Mouse (Mus musculus) mouse embryonic stem cell (cell line): ENCODE measurements around the gene Mfsd2b.
"Not testable (repeated sequence)": the region's sequence is repeated elsewhere in the genome, so short reads cannot be mapped to it uniquely, and the experiment has no call there.

Experiments used
- in situ Hi-C, 2 experiments: fragments of 300-500 bp; cut with MboI; formaldehyde crosslinking; loops; 1 replicate in 1 of 2; 3 replicates in 1 of 2; pipeline ENCODE4 v1.14.3; 2019 to 2020; ENCODE audit warnings: low sequenced_read_pairs in 2 of 2, low pct_unique_long_range_greater_than_20kb in 1 of 2, mixed read lengths in 1 of 2; ENCODE audit not compliant: unreplicated experiment in 1 of 2

Mfsd2b gene

GRCm38 (mm10) chr12:4874161-4874927, at the start of gene Mfsd2b:
Gene Mfsd2b (minus strand): TSS chr12:4874359.
- in situ Hi-C loops = no loop called here

GRCm38 (mm10) chr12:4917805-4918591, 43.8 kb upstream of the Mfsd2b start:
- in situ Hi-C loops = no loop called here

- in situ Hi-C loops = no loop called here
Measured at GRCm38 (mm10) chr12:4916994-4917804, 43.0 kb upstream of the Mfsd2b start, which contains the start of gene Atad2b. Gene Atad2b (plus strand): TSS chr12:4917353.

GRCm38 (mm10) chr12:4914944-4915343, 40.8 kb upstream of the Mfsd2b start:
- in situ Hi-C loops = no loop called here

GRCm38 (mm10) chr12:4914441-4914840, 40.3 kb upstream of the Mfsd2b start:
- in situ Hi-C loops = no loop called here

DNA sequence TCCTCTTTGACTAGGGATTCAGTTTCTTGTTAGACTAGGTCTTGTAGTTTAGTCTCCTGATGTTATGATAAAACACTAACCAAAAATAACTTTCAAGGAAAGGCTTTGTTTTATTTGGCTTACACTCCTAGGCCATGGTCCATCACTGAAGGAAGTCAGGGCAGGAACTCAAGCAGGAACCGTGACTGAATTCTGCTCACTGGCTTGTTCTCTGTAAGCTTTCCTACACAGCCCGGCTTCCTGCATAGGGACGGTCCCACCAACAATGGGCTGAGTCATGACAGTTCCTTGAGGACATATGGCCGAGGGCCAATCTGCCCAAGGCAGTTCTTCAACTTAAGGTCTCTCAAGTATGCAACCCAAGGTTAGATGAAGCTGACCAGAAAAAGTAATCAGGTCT, 37.6 kb upstream of the Mfsd2b start:
- in situ Hi-C loops = no loop called here

DNA sequence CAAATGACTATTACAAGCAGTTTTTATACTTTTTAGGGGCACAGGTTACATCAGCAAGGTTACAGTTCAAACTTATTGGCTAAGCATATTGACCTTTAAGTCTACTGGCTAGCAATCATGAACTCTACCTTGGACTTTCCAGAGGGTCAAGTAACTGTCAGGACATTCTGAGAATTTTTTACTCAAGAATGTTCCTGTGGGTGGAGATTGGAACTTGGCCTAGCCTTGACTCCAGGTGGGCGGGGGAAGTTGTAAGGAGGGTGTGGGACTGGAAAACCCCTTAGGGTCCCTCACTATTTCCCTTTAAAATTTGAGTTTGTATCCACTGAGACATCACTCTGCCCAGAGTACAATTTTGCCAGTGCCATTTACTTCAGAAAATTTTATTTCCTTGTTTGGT, 36.3 kb upstream of the Mfsd2b start:
- in situ Hi-C loops = not testable (repeated sequence)

- in situ Hi-C loops = no loop called here
Measured at GRCm38 (mm10) chr12:4908391-4908790, 34.2 kb upstream of the Mfsd2b start.

DNA sequence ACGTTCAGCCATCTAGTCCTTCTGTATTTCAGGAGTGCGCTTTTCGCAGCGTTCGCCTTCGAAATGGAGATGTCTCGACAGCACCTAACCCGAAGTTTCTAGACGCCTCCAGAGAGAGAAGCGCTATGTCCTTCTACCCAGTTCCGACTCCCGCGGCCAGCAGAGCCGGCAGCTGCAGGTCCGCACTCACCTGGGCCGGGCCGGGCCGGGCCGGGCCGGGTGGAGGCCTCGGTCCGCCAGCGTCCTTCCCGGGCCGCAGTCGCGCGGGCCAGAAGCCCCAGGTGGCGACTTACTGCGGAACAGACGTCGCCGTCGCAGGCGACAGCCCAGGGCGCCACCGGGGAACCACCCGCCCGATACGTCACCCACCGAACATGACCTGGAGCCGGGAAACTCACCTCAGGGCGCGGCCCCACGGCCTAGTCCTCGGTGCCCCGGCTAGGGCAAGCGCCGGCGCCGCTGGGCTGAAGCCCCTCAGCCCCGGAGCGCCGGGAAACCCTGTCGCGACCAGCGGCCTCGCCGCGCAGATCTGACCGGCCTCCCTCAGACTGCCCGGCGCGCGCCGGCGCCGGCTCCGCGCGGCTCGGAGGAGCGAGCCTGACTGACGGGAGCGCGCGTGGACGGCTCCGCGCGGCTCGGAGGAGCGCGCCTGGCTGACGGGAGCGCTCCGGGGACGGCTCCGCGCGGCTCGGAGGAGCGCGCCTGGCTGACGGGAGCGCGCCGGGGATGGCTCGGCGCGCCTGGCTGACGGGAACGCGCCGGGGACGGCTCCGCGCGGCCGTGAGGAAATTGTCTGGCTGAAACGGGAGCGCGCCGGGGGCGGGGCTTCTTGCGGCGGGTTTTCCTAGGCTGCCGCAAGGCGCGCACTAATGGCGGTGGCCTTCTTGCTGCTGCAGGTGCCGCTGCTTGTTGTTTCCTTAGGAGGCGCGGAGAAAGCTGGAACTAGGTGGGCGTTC, 33.1 kb upstream of the Mfsd2b start, which contains the start of gene Ubxn2a:
Gene Ubxn2a (minus strand): TSS at position 755 of the 956 bp plus-strand sequence.
- in situ Hi-C loops = no loop called here

DNA sequence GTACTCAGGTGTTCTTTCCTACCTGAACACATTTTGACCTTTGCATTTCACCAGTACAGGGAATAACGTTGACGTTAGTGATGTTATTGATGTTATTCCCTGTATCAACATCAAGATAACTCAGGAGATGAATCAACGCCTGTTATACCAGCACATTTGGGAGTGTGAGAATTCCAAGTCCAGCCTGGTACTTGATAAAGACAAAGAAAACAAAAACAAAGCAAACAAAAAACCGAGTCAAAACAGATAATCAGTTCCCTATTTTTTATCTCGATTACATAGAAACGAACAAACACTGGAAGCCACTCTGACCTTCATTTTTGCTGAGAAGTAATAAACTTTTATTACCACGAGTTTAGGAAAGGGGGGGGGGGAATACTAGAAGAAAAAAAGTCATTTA, 32.3 kb upstream of the Mfsd2b start:
- in situ Hi-C loops = no loop called here

GRCm38 (mm10) chr12:4905946-4906345, 31.8 kb upstream of the Mfsd2b start:
- in situ Hi-C loops = no loop called here

DNA sequence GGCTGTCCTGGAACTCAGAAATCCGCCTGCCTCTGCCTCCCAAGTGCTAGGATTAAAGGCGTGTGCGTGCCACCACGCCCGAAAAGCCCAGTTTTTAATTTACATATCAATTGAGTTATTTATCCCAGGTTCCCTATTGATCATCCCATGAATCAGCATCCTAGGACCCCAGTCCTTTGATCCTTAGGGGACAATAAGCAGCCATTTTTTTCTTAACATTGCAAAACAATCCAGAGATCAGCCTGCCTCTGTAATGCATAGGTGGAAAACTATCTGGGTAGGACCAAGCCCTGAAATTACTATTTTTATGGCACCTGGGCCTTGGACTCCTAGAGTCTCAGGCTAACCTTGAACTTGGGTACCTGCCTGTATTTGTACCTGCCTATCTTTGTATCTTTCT, 23.9 kb upstream of the Mfsd2b start:
- in situ Hi-C loops = no loop called here

DNA sequence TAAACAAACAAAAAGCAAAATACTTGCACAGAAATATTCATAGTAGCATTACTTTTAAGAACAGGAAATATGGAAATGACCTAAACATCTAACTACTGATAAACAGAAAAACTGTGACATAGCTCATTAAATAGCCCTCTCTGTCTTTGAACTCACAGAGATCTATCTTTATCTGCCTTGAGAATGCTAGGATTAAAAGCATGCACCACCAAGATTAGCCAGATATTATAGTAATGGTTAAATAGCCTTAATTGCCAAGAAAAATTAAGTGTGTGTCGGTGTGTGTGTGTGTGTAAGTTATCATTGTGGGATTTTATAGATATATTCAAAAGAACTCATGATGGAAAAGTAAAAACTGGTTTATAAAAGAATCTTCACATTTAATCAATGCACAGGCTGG, 15.7 kb upstream of the Mfsd2b start:
- in situ Hi-C loops = no loop called here

- in situ Hi-C loops = no loop called here
Measured at GRCm38 (mm10) chr12:4889251-4889650, 15.1 kb upstream of the Mfsd2b start.

DNA sequence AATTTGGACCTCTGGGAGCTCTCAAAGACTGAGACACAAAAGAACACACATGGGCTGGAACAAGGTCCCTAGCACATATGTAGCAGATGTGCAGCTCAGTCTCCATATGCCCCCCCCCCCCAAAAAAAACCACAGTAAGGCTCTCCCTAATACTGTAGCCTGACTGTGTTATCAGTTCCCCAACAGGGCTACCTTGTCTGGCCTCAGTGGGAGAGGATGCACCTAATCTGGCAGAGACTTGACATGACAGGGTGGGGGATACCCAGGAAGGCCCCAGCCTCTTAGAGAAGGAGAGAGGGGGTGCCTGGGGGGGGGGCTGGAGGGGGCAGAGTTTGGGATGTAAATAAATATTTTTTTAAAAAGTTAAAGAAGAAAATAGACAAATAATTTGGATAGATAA, 14.6 kb upstream of the Mfsd2b start:
- in situ Hi-C loops = no loop called here

GRCm38 (mm10) chr12:4886581-4886980, 12.4 kb upstream of the Mfsd2b start:
- in situ Hi-C loops = not testable (repeated sequence)

DNA sequence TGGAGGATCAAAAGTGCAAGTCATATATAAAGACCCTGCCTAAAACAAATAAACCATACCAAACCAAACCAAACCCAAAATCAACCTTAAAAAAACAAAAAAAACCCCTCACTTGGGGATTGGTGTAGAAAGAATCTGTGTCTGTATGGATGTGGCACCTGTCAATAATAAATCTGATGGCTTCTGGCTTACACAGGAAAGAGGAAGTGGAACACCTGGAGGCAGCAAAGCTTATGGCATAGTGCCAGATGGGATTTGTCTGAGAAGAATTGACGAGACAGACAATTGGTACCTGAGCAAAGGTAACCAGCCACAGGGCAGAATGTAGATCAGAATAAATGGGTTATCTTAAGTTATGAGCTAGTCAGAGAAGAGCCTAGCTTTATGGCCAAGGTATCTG, 10.9 kb upstream of the Mfsd2b start:
- in situ Hi-C loops = no loop called here

GRCm38 (mm10) chr12:4882086-4882485, 7.9 kb upstream of the Mfsd2b start:
- in situ Hi-C loops = no loop called here
